In genomic region chr2:179649370-179649769, GRCm38 (mm10) we compare ENCODE assay signal across 14 mouse cellular contexts.
DNase-seq lines count a peak whose midpoint lies in the region; ATAC-seq and TF ChIP-seq lines count a peak whose summit lies in the region.
"Had no signal": no experiment of that assay in that cellular context is flagged by ENCODE, and none has a peak within 500 bp of the region (broad histone marks: within the 10 kb centered on the region; RNA-seq: fewer than 3 reads in every experiment).

No protein-coding gene starts in this region.

- H3K27me3 ChIP-seq in forebrain, embryonic 12.5 days, result no peaks in the 10 kb centered on the region
- no peaks in the 10 kb centered on the region for H3K27me3 ChIP-seq in forebrain, embryonic 13.5 days
- no peaks in the 10 kb centered on the region for H3K27me3 ChIP-seq in midbrain, postnatal 0 days (ENCODE audit: insufficient read depth, low read length)
- H3K27me3 ChIP-seq in midbrain, embryonic 13.5 days, result no peaks in the 10 kb centered on the region; the same call in none of the 2 replicates
- no peaks in the 10 kb centered on the region for H3K27me3 ChIP-seq in stomach, postnatal 0 days (ENCODE audit: control insufficient read depth, insufficient read depth, low read length)
- H3K27me3 ChIP-seq: midbrain, embryonic 15.5 days; neural tube, embryonic 15.5 days had no signal

- no peak overlapping the region for H3K4me2 ChIP-seq in forebrain, embryonic 12.5 days
- no peak overlapping the region for H3K4me2 ChIP-seq in forebrain, embryonic 13.5 days
- H3K4me2 ChIP-seq in midbrain, postnatal 0 days (ENCODE audit: low read depth, low read length, poor library complexity, severe bottlenecking), result no peak overlapping the region
- H3K4me2 ChIP-seq in midbrain, embryonic 13.5 days (replicated peaks), result no peak overlapping the region
- H3K4me2 ChIP-seq in stomach, postnatal 0 days (replicated peaks; ENCODE audit: low read depth), result no peak overlapping the region
- H3K4me2 ChIP-seq: midbrain, embryonic 15.5 days; neural tube, embryonic 15.5 days had no signal

- peak; percentile 44 for DNase-seq in midbrain, postnatal 0 days (ENCODE audit: low spot score)
- peak; percentile 31 for DNase-seq in naive thymus-derived CD4-positive, alpha-beta T cell, adult 2 months (ENCODE audit: low read depth)
- DNase-seq in stomach, postnatal 0 days (ENCODE audit: low spot score), result no peak
- DNase-seq: adrenal gland, adult 8-10 months; gastrocnemius, adult 2 months; heart, postnatal 14 days; layer of hippocampus, adult 9-11 months had no signal

- ATAC-seq in forebrain, embryonic 12.5 days (ENCODE audit: low FRiP score), result no peak
- no peak for ATAC-seq in forebrain, embryonic 13.5 days
- no peak for ATAC-seq in midbrain, postnatal 0 days (ENCODE audit: low FRiP score)
- no peak for ATAC-seq in midbrain, embryonic 13.5 days
- ATAC-seq in stomach, postnatal 0 days (ENCODE audit: low FRiP score, low TSS enrichment), result no peak

- 0 out of 2 replicates have a peak, but pooled peaks cover 2% of the 10 kb centered on the region for H3K9me3 ChIP-seq in forebrain, embryonic 12.5 days
- no peaks in the 10 kb centered on the region for H3K9me3 ChIP-seq in forebrain, embryonic 13.5 days (replicated peaks)
- H3K9me3 ChIP-seq in midbrain, postnatal 0 days (ENCODE audit: low read length), result no peaks in the 10 kb centered on the region
- no peaks in the 10 kb centered on the region for H3K9me3 ChIP-seq in midbrain, embryonic 13.5 days
- no peaks in the 10 kb centered on the region for H3K9me3 ChIP-seq in stomach, postnatal 0 days (ENCODE audit: control insufficient read depth, low read length)
- H3K9me3 ChIP-seq: midbrain, embryonic 15.5 days; neural tube, embryonic 15.5 days had no signal

- no peak overlapping the region for H3K9ac ChIP-seq in forebrain, embryonic 12.5 days
- H3K9ac ChIP-seq in forebrain, embryonic 13.5 days, result no peak overlapping the region
- H3K9ac ChIP-seq in midbrain, postnatal 0 days (replicated peaks; ENCODE audit: low read length, poor library complexity, severe bottlenecking), result no peak overlapping the region
- no peak overlapping the region for H3K9ac ChIP-seq in midbrain, embryonic 13.5 days (replicated peaks)
- H3K9ac ChIP-seq in stomach, postnatal 0 days (ENCODE audit: low read length), result no peak overlapping the region
- H3K9ac ChIP-seq: midbrain, embryonic 15.5 days; neural tube, embryonic 15.5 days had no signal

- WGBS in forebrain, embryonic 12.5 days, result 69% methylated on average over 4 of the region's 4 CpGs
- WGBS in forebrain, embryonic 13.5 days, result 53% methylated on average over 4 of the region's 4 CpGs
- WGBS in midbrain, postnatal 0 days, result 53% methylated on average over 4 of the region's 4 CpGs
- WGBS in midbrain, embryonic 13.5 days, result 63% methylated on average over 4 of the region's 4 CpGs
- WGBS in stomach, postnatal 0 days, result 55% methylated on average over 4 of the region's 4 CpGs

- TF ChIP-seq CTCF in midbrain, postnatal 0 days (IDR thresholded peaks at IDR 0.05), result no peak
- no peak for TF ChIP-seq CTCF in bone marrow macrophage, adult 2 months (IDR thresholded peaks at IDR 0.05; ENCODE audit: low read depth, low read length)
- no peak for TF ChIP-seq CTCF in stomach, postnatal 0 days (IDR thresholded peaks at IDR 0.05; ENCODE audit: low read depth)

- TF ChIP-seq POLR2A in bone marrow macrophage, adult 2 months (IDR thresholded peaks at IDR 0.05; ENCODE audit: borderline replicate concordance, low read depth, low read length), result no peak

- 0 out of 2 replicates have a peak overlapping the region, but pooled peaks have one; percentile 21 for H3K27ac ChIP-seq in forebrain, embryonic 12.5 days
- no peak overlapping the region for H3K27ac ChIP-seq in forebrain, embryonic 13.5 days
- H3K27ac ChIP-seq in midbrain, postnatal 0 days (ENCODE audit: low read depth, low read length), result no peak overlapping the region
- no peak overlapping the region for H3K27ac ChIP-seq in midbrain, embryonic 13.5 days
- H3K27ac ChIP-seq in bone marrow macrophage, adult 2 months (ENCODE audit: insufficient read depth, low read depth, low read length), result 0 out of 2 replicates have a peak overlapping the region, but pooled peaks have one; percentile 2
- H3K27ac ChIP-seq in stomach, postnatal 0 days (replicated peaks), result no peak overlapping the region
- H3K27ac ChIP-seq: kidney, postnatal 0 days; midbrain, embryonic 15.5 days; neural tube, embryonic 15.5 days had no signal

- TF ChIP-seq EP300 in stomach, postnatal 0 days (optimal IDR thresholded peaks at IDR 0.05), result no peak

- no peak overlapping the region for H3K4me3 ChIP-seq in forebrain, embryonic 12.5 days (replicated peaks)
- H3K4me3 ChIP-seq in forebrain, embryonic 13.5 days, result no peak overlapping the region
- no peak overlapping the region for H3K4me3 ChIP-seq in midbrain, postnatal 0 days (ENCODE audit: low read depth, low read length)
- H3K4me3 ChIP-seq in midbrain, embryonic 13.5 days (replicated peaks), result no peak overlapping the region
- H3K4me3 ChIP-seq in bone marrow macrophage, adult 2 months (ENCODE audit: insufficient read depth, low read length), result no peak overlapping the region
- H3K4me3 ChIP-seq in stomach, postnatal 0 days (ENCODE audit: low read depth, low read length), result no peak overlapping the region
- H3K4me3 ChIP-seq: midbrain, embryonic 15.5 days; neural tube, embryonic 15.5 days had no signal

- peaks cover 18% of the 10 kb centered on the region for H3K4me1 ChIP-seq in forebrain, embryonic 12.5 days
- peaks cover 25% of the 10 kb centered on the region for H3K4me1 ChIP-seq in forebrain, embryonic 13.5 days
- peaks cover 4% of the 10 kb centered on the region; the same call in 1 of the 2 replicates for H3K4me1 ChIP-seq in midbrain, postnatal 0 days (ENCODE audit: insufficient read depth, low read length)
- peaks cover 31% of the 10 kb centered on the region for H3K4me1 ChIP-seq in midbrain, embryonic 13.5 days (replicated peaks)
- H3K4me1 ChIP-seq in bone marrow macrophage, adult 2 months (ENCODE audit: control insufficient read depth, insufficient read depth, low read length), result no peaks in the 10 kb centered on the region
- no peaks in the 10 kb centered on the region for H3K4me1 ChIP-seq in stomach, postnatal 0 days (replicated peaks; ENCODE audit: control insufficient read depth, insufficient read depth)

- H3K36me3 ChIP-seq in forebrain, embryonic 12.5 days (replicated peaks), result no peaks in the 10 kb centered on the region
- no peaks in the 10 kb centered on the region for H3K36me3 ChIP-seq in forebrain, embryonic 13.5 days (ENCODE audit: poor library complexity, severe bottlenecking)
- no peaks in the 10 kb centered on the region for H3K36me3 ChIP-seq in midbrain, postnatal 0 days (ENCODE audit: insufficient read depth, low read length)
- H3K36me3 ChIP-seq in midbrain, embryonic 13.5 days, result no peaks in the 10 kb centered on the region
- H3K36me3 ChIP-seq in stomach, postnatal 0 days (ENCODE audit: control insufficient read depth, insufficient read depth, low read length), result no peaks in the 10 kb centered on the region
- H3K36me3 ChIP-seq: midbrain, embryonic 15.5 days; neural tube, embryonic 15.5 days had no signal

Comparison
In these comparisons a context has a peak if more than half of its experiments do, and no peak if none do; other contexts are left out.
1. H3K27ac ChIP-seq: peak in forebrain, embryonic 12.5 days (single experiment) and bone marrow macrophage, adult 2 months (single experiment); none in forebrain, embryonic 13.5 days (single experiment), midbrain, postnatal 0 days (single experiment), midbrain, embryonic 13.5 days (single experiment) and stomach, postnatal 0 days (single experiment).